Mouse (Mus musculus) thymus, adult 2 months (tissue): ENCODE results near the gene Mrps27.

Experiments used
- CTCF ChIP-seq: fragments of 200-500 bp; IDR thresholded peaks from 2 replicates; pipeline ENCODE4 v1.5.1; 2012; ENCODE audit warnings: mild to moderate bottlenecking, control low read depth, low read length, moderate library complexity, borderline replicate concordance; ENCODE audit not compliant: control insufficient read depth, poor library complexity, insufficient read depth; ENCODE audit errors: extremely low read depth
- POLR2A ChIP-seq: fragments of 200-500 bp; IDR thresholded peaks from 2 replicates; pipeline ENCODE4 v1.6.1; 2012; ENCODE audit warnings: mild to moderate bottlenecking, low read length, control low read depth, moderate library complexity; ENCODE audit not compliant: control insufficient read depth, poor library complexity, insufficient read depth; ENCODE audit errors: extremely low read depth

GRCm38 (mm10) chr13:99437051-99437450 is 92.5 kb downstream of the Mrps27 start:
- TF ChIP-seq CTCF (no peak), POLR2A (no peak)
